Mouse (Mus musculus) liver, postnatal 0 days (tissue): ENCODE data around the gene Rpl29. TPM values are rescaled to one million over a fixed set of nuclear protein-coding genes. Genes with fewer than 3 reads are reported as not detected.
A peak's percentile ranks its signal among the peaks of the same experiment; 100 is the strongest.

Experiments
- ATAC-seq: fragments of 200-750 bp; cut with Nextera tagmentation; 2 replicates; pipeline ENCODE4 v1.8.0; 2017; ENCODE audit warnings: mild to moderate bottlenecking, moderate library complexity
- DNase-seq: peaks from one replicate; pipeline ENCODE4 v3.0.0-alpha.2; 2016
- H3K27ac ChIP-seq: fragments of 300-500 bp; sonication (generic); 2 replicates; pipeline ENCODE4 v1.5.1; 2014; ENCODE audit warnings: antibody characterized with exemption, moderate library complexity, mild to moderate bottlenecking, low read depth
- H3K27me3 ChIP-seq: fragments of 300-500 bp; sonication (generic); 2 replicates; pipeline ENCODE4 v1.6.1; 2014; ENCODE audit warnings: low read length, control low read depth, mixed read lengths; ENCODE audit not compliant: insufficient read depth
- H3K36me3 ChIP-seq: fragments of 300-500 bp; sonication (generic); replicated peaks from 2 replicates; pipeline ENCODE4 v1.6.1; 2014; ENCODE audit warnings: mild to moderate bottlenecking, control low read depth, low read length, moderate library complexity, mixed read lengths; ENCODE audit not compliant: insufficient read depth
- H3K4me1 ChIP-seq: fragments of 300-500 bp; sonication (generic); 2 replicates; pipeline ENCODE4 v1.6.1; 2014; ENCODE audit warnings: antibody characterized with exemption, mild to moderate bottlenecking, control low read depth; ENCODE audit not compliant: insufficient read depth
- H3K4me2 ChIP-seq: fragments of 300-500 bp; sonication (generic); 2 replicates; pipeline ENCODE4 v1.6.1; 2014; ENCODE audit warnings: low read depth, mild to moderate bottlenecking, low read length, moderate library complexity, mixed read lengths
- H3K4me3 ChIP-seq: fragments of 300-500 bp; sonication (generic); 2 replicates; pipeline ENCODE4 v1.5.1; 2014; ENCODE audit warnings: low read depth, low read length
- H3K9ac ChIP-seq: fragments of 300-500 bp; sonication (generic); replicated peaks from 2 replicates; pipeline ENCODE4 v1.6.1; 2014; ENCODE audit warnings: mild to moderate bottlenecking, moderate library complexity
- H3K9me3 ChIP-seq: fragments of 300-500 bp; sonication (generic); 2 replicates; pipeline ENCODE4 v1.6.1; 2016; ENCODE audit warnings: mild to moderate bottlenecking, control low read depth, low read length, mixed read lengths
- CTCF ChIP-seq: sonication (generic); IDR thresholded peaks from 2 replicates; pipeline ENCODE4 v1.5.1; 2016; ENCODE audit warnings: antibody characterized with exemption, low read depth
- EP300 ChIP-seq: IDR thresholded peaks from 2 replicates; pipeline ENCODE4 v1.6.1; 2016; ENCODE audit warnings: antibody characterized with exemption, low read depth, mild to moderate bottlenecking
- WGBS: fragments of 180-500 bp; shearing (Covaris S2); extraction: QIAGEN DNeasy Blood & Tissue Kit; methylation state at CpG from one replicate; pipeline ENCODE4 v1.1.7; 2014; ENCODE audit not compliant: insufficient replicate concordance; 5-methylcytosine and 5-hydroxymethylcytosine counted together
- polyA plus RNA-seq: library from polyadenylated mRNA; unstranded; fragments of >200 nt; fragmentation: Nextera tagmentation; extraction: Ambion mirVana; gene quantifications from 2 replicates; pipeline ENCODE4 v1.2.1, GENCODE M21; 2015

The Rpl29 gene
- polyA plus RNA-seq, 1 experiment from 2014 or later = 486 TPM

DNA sequence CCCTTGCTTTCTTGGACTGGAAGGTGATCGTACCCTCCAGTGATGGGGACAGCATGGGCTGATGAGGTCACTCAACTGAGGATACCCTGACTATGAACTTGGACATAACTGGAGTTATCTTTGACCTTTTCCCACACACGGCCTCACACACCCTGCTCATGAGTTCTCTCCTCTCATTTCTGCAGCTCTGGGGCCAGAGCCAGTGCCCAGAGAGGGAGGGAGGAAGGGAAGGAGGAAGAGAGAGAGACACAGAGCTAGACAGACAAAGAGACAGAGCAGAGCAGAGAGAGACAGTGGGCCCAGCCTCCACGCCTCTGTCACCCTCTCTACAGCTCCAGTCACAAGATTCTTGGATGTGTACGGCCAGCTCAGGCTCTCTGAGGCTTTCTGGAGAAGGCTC is 43.1 kb downstream of the Rpl29 start:
- H3K4me1 ChIP-seq = peaks cover 10% of the 10 kb centered on the region
- no peaks in the 10 kb centered on the region for H3K9me3 ChIP-seq
- H3K36me3 ChIP-seq = no peaks in the 10 kb centered on the region
- DNase-seq = no peak
- H3K27ac ChIP-seq = peak overlapping the region; percentile 34
- no peak for ATAC-seq
- no peak overlapping the region for H3K4me3 ChIP-seq
- 69% methylated on average over 4 of the region's 4 CpGs for WGBS
- H3K9ac ChIP-seq = no peak overlapping the region
- TF ChIP-seq EP300 (no peak), CTCF (no peak)
- H3K27me3 ChIP-seq = no peaks in the 10 kb centered on the region
- no peak overlapping the region for H3K4me2 ChIP-seq

DNA sequence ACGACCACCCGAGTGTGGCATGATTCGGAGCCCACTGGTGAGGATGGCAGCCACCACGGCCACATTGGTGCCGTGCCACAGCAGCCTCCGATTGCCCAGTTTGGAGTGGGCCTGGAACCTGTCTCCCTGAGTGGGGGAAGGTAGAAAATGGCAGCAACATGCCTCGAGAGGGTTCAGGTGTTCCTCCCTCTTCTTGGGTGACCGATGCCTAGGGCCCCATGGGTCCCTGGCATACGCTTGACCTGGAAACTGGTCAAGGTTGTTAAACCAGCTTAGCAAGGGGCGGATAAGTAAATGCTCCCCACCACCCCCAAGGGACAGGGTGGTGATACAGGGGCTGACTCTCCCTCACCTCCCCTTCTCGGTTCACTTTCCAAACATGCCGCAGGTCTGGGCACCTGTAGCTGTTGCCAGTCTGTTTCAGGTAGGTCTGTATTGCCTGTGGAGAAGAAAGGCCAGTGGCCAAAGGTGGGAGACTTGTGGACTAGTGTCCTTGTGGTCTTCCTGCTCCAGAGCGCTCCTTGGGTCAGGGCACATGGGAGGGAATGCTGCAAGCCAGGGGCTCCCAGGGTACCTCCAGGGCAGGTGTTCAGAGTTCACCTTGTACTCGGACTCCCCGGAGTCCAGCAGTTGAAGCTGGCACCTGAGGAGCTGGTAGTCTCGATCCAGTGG is 44.0 kb downstream of the Rpl29 start:
- DNase-seq (no peak), ATAC-seq (no peak)
- no peak overlapping the region for H3K4me3 ChIP-seq
- H3K4me1 ChIP-seq = peaks cover 19% of the 10 kb centered on the region
- no peak for TF ChIP-seq EP300
- TF ChIP-seq CTCF = no peak
- H3K9ac ChIP-seq = no peak overlapping the region
- H3K27ac ChIP-seq = peak overlapping the region; percentile 34; the same call in 1 of the 2 replicates
- WGBS = 85% methylated on average over 16 of the region's 16 CpGs
- no peaks in the 10 kb centered on the region for H3K9me3 ChIP-seq
- H3K4me2 ChIP-seq = no peak overlapping the region
- no peaks in the 10 kb centered on the region for H3K36me3 ChIP-seq
- no peaks in the 10 kb centered on the region for H3K27me3 ChIP-seq

DNA sequence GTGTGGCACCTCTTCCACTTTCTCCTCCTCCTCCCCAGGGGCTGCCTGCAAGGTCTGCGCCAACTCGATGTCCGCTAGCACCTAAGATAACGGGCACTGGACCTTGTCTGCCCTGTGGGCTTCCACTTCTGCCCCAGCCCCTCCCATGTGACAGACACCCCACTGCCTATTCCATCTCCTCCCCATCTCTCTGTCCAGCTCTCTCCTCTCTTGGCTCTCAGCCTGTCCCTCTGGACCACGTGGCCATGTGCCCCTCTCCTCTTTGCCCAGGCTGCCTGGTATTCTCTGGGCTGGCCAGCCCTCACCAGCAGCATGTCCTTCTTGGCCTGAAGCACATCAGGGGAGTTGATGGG is 44.5 kb downstream of the Rpl29 start:
- DNase-seq (no peak), ATAC-seq (no peak)
- H3K4me3 ChIP-seq = no peak overlapping the region
- no peak overlapping the region for H3K9ac ChIP-seq
- no peaks in the 10 kb centered on the region for H3K27me3 ChIP-seq
- 74% methylated on average over 5 of the region's 5 CpGs for WGBS
- H3K9me3 ChIP-seq = no peaks in the 10 kb centered on the region
- no peaks in the 10 kb centered on the region for H3K36me3 ChIP-seq
- peaks cover 20% of the 10 kb centered on the region for H3K4me1 ChIP-seq
- TF ChIP-seq CTCF (no peak), EP300 (no peak)
- no peak overlapping the region for H3K27ac ChIP-seq
- no peak overlapping the region for H3K4me2 ChIP-seq

DNA sequence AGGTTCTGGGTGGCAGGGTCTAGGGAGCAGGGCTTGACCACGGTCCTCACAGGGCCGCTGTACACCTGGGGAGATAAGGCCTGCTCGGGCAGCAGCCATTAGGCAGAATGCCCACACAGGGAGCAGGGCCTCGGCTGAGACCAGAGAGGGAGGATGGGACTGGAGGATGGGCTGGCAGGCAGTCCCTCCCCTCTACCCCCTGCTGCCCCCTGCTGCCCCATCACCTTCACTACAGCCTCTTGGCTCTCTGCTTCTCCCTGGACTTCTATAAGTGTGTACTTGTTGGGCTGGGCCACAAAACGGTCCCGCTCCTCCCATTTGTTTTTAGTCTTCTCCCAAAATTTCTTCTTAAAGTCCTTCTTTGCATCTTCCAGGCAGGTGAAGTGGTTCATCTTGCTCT is 45.2 kb downstream of the Rpl29 start:
- peak; percentile 81 for DNase-seq
- peak; percentile 87 for TF ChIP-seq CTCF
- no peak for TF ChIP-seq EP300
- no peaks in the 10 kb centered on the region for H3K27me3 ChIP-seq
- peaks cover 20% of the 10 kb centered on the region for H3K4me1 ChIP-seq
- ATAC-seq = no peak
- no peak overlapping the region for H3K9ac ChIP-seq
- WGBS = 6% methylated on average over 5 of the region's 6 CpGs
- no peak overlapping the region for H3K4me2 ChIP-seq
- H3K36me3 ChIP-seq = no peaks in the 10 kb centered on the region
- H3K4me3 ChIP-seq = no peak overlapping the region
- H3K27ac ChIP-seq = no peak overlapping the region
- H3K9me3 ChIP-seq = no peaks in the 10 kb centered on the region

GRCm38 (mm10) chr9:106475046-106475445 is 45.8 kb downstream of the Rpl29 start:
- DNase-seq = no peak
- H3K4me2 ChIP-seq = no peak overlapping the region

GRCm38 (mm10) chr9:106475663-106476001 is 46.4 kb downstream of the Rpl29 start, which contains the start of gene Rrp9:
Gene Rrp9 (plus strand): TSS chr9:106475963.
- Histone ChIP-seq H3K27ac (peak within 1 kb of the TSS; percentile 64), H3K4me3 (peak within 1 kb of the TSS; percentile 25), H3K4me1 (peaks cover 20% of the 10 kb centered on the region), H3K27me3 (no peaks in the 10 kb centered on the region), H3K9me3 (no peaks in the 10 kb centered on the region), H3K4me2 (peak within 1 kb of the TSS; percentile 98), H3K36me3 (peaks cover 6% of the 10 kb centered on the region; the same call in 1 of the 2 replicates), H3K9ac (peak within 1 kb of the TSS; percentile 39)
- TF ChIP-seq CTCF = no peak
- TF ChIP-seq EP300 = no peak
- ATAC-seq = no peak
- WGBS = 74% methylated on average over 10 of the region's 10 CpGs
- no peak for DNase-seq

More at GRCm38 (mm10) chr9:106475046-106475445, 45.8 kb downstream of the Rpl29 start:
- WGBS = 57% methylated on average over 7 of the region's 7 CpGs
- H3K27me3 ChIP-seq = no peaks in the 10 kb centered on the region
- 0 out of 2 replicates have a peak, but pooled peaks cover under 1% of the 10 kb centered on the region for H3K36me3 ChIP-seq
- no peaks in the 10 kb centered on the region for H3K9me3 ChIP-seq
- H3K9ac ChIP-seq = peak overlapping the region; percentile 21; the same call in 1 of the 2 replicates
- TF ChIP-seq EP300 (no peak), CTCF (no peak)
- no peak overlapping the region for H3K4me3 ChIP-seq
- H3K27ac ChIP-seq = no peak overlapping the region
- H3K4me1 ChIP-seq = peaks cover 20% of the 10 kb centered on the region
- ATAC-seq = no peak
